Mouse (Mus musculus): ENCODE data around the gene Zfand3.

- TF ChIP-seq CTCF (IDR thresholded peaks at IDR 0.05; ENCODE audit: insufficient read depth, low read depth, low read length) (no peak), POLR2A (IDR thresholded peaks at IDR 0.05; ENCODE audit: insufficient read depth, low read depth, low read length) (no peak)
Observed at GRCm38 (mm10) chr17:30212647-30213046, 208.1 kb downstream of the Zfand3 start.

Data from olfactory bulb, adult 2 months (tissue).